Mouse (Mus musculus) CD4-positive naive resting alpha-beta T cell, adult 76 days (primary cell): Measurements from ENCODE around the gene Kcnd2. TPM values are rescaled to one million over a fixed set of nuclear protein-coding genes. Genes with fewer than 3 reads are reported as not detected.

Experiments
- total RNA-seq: library from RNA; stranded (reverse); gene quantifications from one replicate; pipeline ENCODE4 v1.2.4, GENCODE M21; 2023

Gene Kcnd2
- total RNA-seq, result not detected

GRCm38 (mm10) chr6:21215491-21216191 lies at the start of gene Kcnd2:
TSS of gene Kcnd2 (plus strand) at chr6:21215503.

